ENCODE assay signal across 7 mouse cellular contexts in the genomic region with DNA sequence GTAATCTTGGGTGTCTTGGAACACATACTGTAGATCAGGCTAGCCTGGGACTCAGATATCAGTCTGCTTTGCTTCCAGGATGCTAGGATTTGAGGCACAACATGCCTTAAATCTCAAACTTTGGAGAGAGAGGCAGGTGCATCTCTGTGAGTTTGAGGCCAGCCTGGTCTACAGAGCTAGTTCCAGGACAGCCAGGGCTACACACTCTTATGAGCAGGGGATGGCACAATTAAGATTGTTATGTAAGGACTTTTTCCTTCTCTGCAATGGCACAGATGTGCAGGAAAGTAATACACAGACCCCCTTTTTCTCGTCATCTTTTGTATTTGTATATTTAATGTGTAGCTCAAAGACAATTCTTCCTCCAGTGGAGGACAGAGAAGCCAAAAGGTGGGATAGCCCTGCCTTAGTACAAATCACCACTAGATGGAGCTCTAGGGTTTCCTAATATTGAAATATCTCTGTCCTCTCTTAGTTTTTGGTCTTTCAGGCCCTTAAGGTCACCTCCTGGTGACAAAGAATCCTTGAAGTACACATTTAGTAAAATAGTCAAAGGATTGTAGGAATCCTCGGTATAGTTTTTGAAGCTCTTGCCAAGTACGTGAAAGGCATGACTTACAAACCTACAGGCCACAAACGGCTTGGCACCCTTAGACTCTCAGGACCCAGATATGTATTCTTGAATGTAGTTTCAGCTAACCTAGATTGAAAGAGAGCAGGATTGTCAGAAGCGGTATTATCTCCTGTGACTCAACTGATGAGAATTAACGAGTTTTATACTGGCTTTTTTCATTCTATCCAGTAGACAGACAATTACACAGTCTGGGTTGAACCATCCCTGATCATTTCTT. TPM values are rescaled to one million over a fixed set of nuclear protein-coding genes. Genes with fewer than 3 reads are reported as not detected.
DNase-seq lines count a peak whose midpoint lies in the region; TF ChIP-seq lines count a peak whose summit lies in the region.

No protein-coding gene starts in this region.

- H3K27ac ChIP-seq in ES-E14 (ENCODE audit: insufficient read depth, low read depth, low read length, poor library complexity, severe bottlenecking): no peak overlapping the region

- H3K36me3 ChIP-seq in ES-E14 (ENCODE audit: control insufficient read depth, insufficient read depth, low read length, poor library complexity, severe bottlenecking): no peaks in the 10 kb centered on the region

- H3K4me1 ChIP-seq in ES-E14 (ENCODE audit: control insufficient read depth in 2 of 2, insufficient read depth in 2 of 2, low read length in 2 of 2, poor library complexity in 1 of 2): no peaks in the 10 kb centered on the region

- in situ Hi-C loops in ES-E14 (cut with MboI; ENCODE audit: low sequenced_read_pairs in 2 of 2, unreplicated experiment in 2 of 2): no loop called here

- no peaks in the 10 kb centered on the region for H3K9me3 ChIP-seq in ES-E14 (ENCODE audit: control insufficient read depth, insufficient read depth, low read depth, low read length)

- no peak overlapping the region for H3K9ac ChIP-seq in ES-E14 (ENCODE audit: insufficient read depth, low read depth, low read length, poor library complexity, severe bottlenecking)

- H3K4me3 ChIP-seq in ES-E14 (ENCODE audit: insufficient read depth in 1 of 2, low read depth in 1 of 2, low read length in 2 of 2, poor library complexity in 1 of 2, severe bottlenecking in 1 of 2): no peak overlapping the region

- DNase-seq in left cerebral cortex, adult 11 months (ENCODE audit: low spot score): peak; percentile 31
- DNase-seq in left cerebral cortex, postnatal 36 days (ENCODE audit: low spot score in 2 of 2): no peak
- DNase-seq in ES-E14 (ENCODE audit: low read depth, low spot score): no peak
- peak; percentile 67 for DNase-seq in adipocyte (ENCODE audit: low spot score)
- DNase-seq in heart, postnatal 36 days: peak; percentile 20 to 31
- peak; percentile 71 for DNase-seq in lung, postnatal 36 days
- no peak for DNase-seq in spleen, postnatal 4 days (ENCODE audit: low spot score in 2 of 2)

- intact Hi-C loops in left cerebral cortex, postnatal 36 days (cut with DNase I): loop anchor here (1.0 kb wide), 1 partner anchor 34 kb away; no protein-coding TSS in a partner anchor
- intact Hi-C loops in heart, postnatal 36 days (cut with DNase I): loop anchor here (1.0 to 5.0 kb wide), 2 partner anchors 39 to 201 kb away; no protein-coding TSS in a partner anchor

TF ChIP-seq in ES-E14, 5 proteins besides CTCF, POLR2A, EP300 and RAD21:
- TF ChIP-seq MAFK (IDR thresholded peaks at IDR 0.05; ENCODE audit: insufficient read depth, low read depth, low read length): no peak
- TF ChIP-seq ZC3H11A (IDR thresholded peaks at IDR 0.05; ENCODE audit: borderline replicate concordance, low read depth, low read length): 0 out of 2 replicates have a peak, but pooled peaks have one; percentile 27

RNA-seq across cellular contexts. Expression of gene Nqo2, which starts 7.7 kb away (rescaled TPM):
- total RNA-seq in left cerebral cortex, postnatal 36 days (2021): 1 to 10 TPM; 5.7 to 8.4 TPM
- 12.2 and 15.0 TPM in 2 replicates for total RNA-seq in ES-E14 (2012; rRNA removed)
- 10 to 100 TPM; 38.3 to 38.5 TPM for total RNA-seq in heart, postnatal 36 days (2021)

RNA-seq across cellular contexts. Expression of gene Ripk1, which starts 45.4 kb away (rescaled TPM):
- 1 to 10 TPM; 5.6 to 5.8 TPM for total RNA-seq in left cerebral cortex, postnatal 36 days (2021)
- total RNA-seq in ES-E14 (2012; rRNA removed): 7.7 and 10.0 TPM in 2 replicates
- total RNA-seq in heart, postnatal 36 days (2021): 1 to 10 TPM; 8.2 to 9.6 TPM

RNA-seq across cellular contexts. Expression of gene Serpinb6a, which starts 45.8 kb away (rescaled TPM):
- 10 to 100 TPM; 34.8 to 38.9 TPM for total RNA-seq in left cerebral cortex, postnatal 36 days (2021)
- total RNA-seq in ES-E14 (2012; rRNA removed): 41.7 and 57.2 TPM in 2 replicates
- total RNA-seq in heart, postnatal 36 days (2021): 100 to 1,000 TPM; 106 to 112 TPM

RNA-seq across cellular contexts. Expression of gene Serpinb6c, which starts 51.3 kb away (rescaled TPM):
- under 1 TPM; 0.47 to 0.68 TPM for total RNA-seq in left cerebral cortex, postnatal 36 days (2021)
- 3.7 and 7.1 TPM in 2 replicates for total RNA-seq in ES-E14 (2012; rRNA removed)
- not detected for total RNA-seq in heart, postnatal 36 days (2021)

Comparison
In these comparisons a context has a peak if more than half of its experiments do, and no peak if none do; other contexts are left out.
1. DNase-seq: peak in left cerebral cortex, adult 11 months (single experiment), adipocyte (single experiment), heart, postnatal 36 days (2 of 2) and lung, postnatal 36 days (single experiment); none in left cerebral cortex, postnatal 36 days (0 of 2), ES-E14 (single experiment) and spleen, postnatal 4 days (0 of 2).